Mouse (Mus musculus): ENCODE measurements at regions not wholly inside any gene's neighbourhood (a gene's known extent, or its start where the extent isn't known, plus 50 kb on each side); places are given as distances from the start of the nearest gene placed in this dataset.

DNA sequence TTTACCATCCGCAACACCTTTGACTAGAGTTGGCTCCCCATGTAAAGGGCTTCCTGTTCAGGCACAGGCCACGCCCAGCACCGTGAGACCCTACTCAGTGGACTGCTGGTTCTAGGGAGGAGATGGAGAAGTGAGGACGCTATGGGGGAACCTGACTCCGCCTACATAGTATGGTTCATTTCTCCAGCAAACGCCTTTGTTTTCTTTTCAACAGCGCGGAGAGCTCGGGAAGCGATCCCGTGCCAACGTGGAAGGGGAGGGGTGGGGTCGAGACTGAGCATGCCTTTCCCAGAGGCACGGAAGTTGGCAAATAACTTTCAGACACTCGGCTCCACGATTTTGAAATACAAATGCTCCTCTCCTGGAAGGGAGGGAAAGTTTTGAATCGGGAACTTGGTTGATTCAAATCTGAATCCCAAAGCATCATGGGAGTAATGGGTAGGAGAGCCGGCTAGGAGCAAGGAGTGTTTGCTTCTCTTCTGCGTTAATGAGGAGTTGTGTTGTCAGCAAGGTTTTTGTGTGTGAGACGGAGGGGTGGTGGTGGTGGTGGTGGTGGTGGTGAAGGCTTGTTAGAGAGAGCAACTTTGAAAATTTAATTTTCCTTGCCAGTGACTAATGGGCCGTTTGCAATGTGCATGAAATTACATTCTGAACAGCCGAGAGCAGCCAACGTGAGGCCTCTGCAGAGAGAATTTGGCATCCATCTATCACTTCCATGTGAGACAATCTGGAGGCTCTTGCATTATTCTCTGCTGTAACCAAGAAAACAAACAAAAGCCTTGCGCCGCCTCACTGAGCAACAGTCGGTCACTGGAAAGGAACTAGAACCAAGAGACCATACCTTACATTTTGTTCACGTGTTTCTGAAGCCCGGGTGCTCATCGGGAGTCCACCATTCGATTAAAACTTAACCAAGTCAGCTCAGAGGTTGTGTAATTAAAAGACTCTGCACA lies 89.9 kb upstream of the Gm9887 start:
- peak overlapping the region; percentile 26 to 59 for H3K4me3 ChIP-seq (ENCODE audit: insufficient read depth in 1 of 2, low read depth in 1 of 2, low read length in 2 of 2, poor library complexity in 1 of 2, severe bottlenecking in 1 of 2)

DNA sequence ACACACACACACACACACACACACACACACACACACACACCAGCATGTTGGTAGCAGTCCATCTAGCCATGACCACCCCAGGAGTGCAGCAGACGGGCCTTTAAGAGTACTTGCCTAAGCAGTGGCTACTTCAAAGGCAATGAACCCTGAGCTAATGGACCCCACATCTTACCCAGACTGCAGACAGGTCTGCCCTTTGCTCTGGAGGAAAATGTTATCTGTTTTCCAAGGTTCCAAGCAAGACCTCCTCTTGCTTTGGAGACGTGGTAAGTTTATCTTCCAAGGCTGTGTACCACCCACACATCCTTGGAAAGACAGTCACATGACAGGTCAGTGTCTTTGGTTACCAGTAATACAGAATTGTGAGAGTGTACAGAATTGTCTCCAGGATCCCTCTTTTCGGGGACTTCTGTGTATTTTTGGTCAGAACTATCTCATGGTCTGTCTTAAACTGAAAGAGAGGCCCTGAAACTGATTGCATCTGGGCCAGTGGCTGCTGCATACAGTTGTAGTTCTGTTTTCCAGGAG lies 88.4 kb upstream of the Gm9887 start:
- Histone ChIP-seq H3K4me3 (ENCODE audit: insufficient read depth in 1 of 2, low read depth in 1 of 2, low read length in 2 of 2, poor library complexity in 1 of 2, severe bottlenecking in 1 of 2) (no peak overlapping the region), H3K9ac (ENCODE audit: insufficient read depth, low read depth, low read length, poor library complexity, severe bottlenecking) (no peak overlapping the region), H3K9me3 (ENCODE audit: control insufficient read depth, insufficient read depth, low read depth, low read length) (no peaks in the 10 kb centered on the region), H3K36me3 (ENCODE audit: control insufficient read depth, insufficient read depth, low read length, poor library complexity, severe bottlenecking) (no peaks in the 10 kb centered on the region), H3K27ac (ENCODE audit: insufficient read depth, low read depth, low read length, poor library complexity, severe bottlenecking) (no peak overlapping the region), H3K4me1 (ENCODE audit: control insufficient read depth in 2 of 2, insufficient read depth in 2 of 2, low read length in 2 of 2, poor library complexity in 1 of 2) (peaks cover 0 to 5% of the 10 kb centered on the region in 2 experiments; a peak in 2 of 4 replicates)
- no peak for DNase-seq (ENCODE audit: low read depth, low spot score)
- in situ Hi-C loops (cut with MboI; ENCODE audit: low sequenced_read_pairs in 2 of 2, unreplicated experiment in 2 of 2): no loop called here
- TF ChIP-seq MAFK (IDR thresholded peaks at IDR 0.05; ENCODE audit: insufficient read depth, low read depth, low read length): no peak
- TF ChIP-seq CHD2 (IDR thresholded peaks at IDR 0.05; ENCODE audit: low read depth, low read length): no peak
- no peak for TF ChIP-seq HCFC1 (IDR thresholded peaks at IDR 0.05; ENCODE audit: borderline replicate concordance, insufficient read depth, low read length)
- no peak for TF ChIP-seq ZC3H11A (IDR thresholded peaks at IDR 0.05; ENCODE audit: borderline replicate concordance, low read depth, low read length)
- TF ChIP-seq ZNF384 (IDR thresholded peaks at IDR 0.05; ENCODE audit: low read depth, low read length): no peak

More for the DNA sequence above, 89.9 kb upstream of the Gm9887 start:
- Histone ChIP-seq H3K4me1 (ENCODE audit: control insufficient read depth in 2 of 2, insufficient read depth in 2 of 2, low read length in 2 of 2, poor library complexity in 1 of 2) (peaks cover 0 to 5% of the 10 kb centered on the region in 2 experiments; a peak in 2 of 4 replicates), H3K9ac (ENCODE audit: insufficient read depth, low read depth, low read length, poor library complexity, severe bottlenecking) (peak overlapping the region; percentile 65), H3K36me3 (ENCODE audit: control insufficient read depth, insufficient read depth, low read length, poor library complexity, severe bottlenecking) (no peaks in the 10 kb centered on the region), H3K9me3 (ENCODE audit: control insufficient read depth, insufficient read depth, low read depth, low read length) (no peaks in the 10 kb centered on the region), H3K27ac (ENCODE audit: insufficient read depth, low read depth, low read length, poor library complexity, severe bottlenecking) (no peak overlapping the region)
- in situ Hi-C loops (cut with MboI; ENCODE audit: low sequenced_read_pairs in 2 of 2, unreplicated experiment in 2 of 2): no loop called here
- no peak for DNase-seq (ENCODE audit: low read depth, low spot score)
- TF ChIP-seq HCFC1 (IDR thresholded peaks at IDR 0.05; ENCODE audit: borderline replicate concordance, insufficient read depth, low read length) (no peak), CHD2 (IDR thresholded peaks at IDR 0.05; ENCODE audit: low read depth, low read length) (no peak), ZC3H11A (IDR thresholded peaks at IDR 0.05; ENCODE audit: borderline replicate concordance, low read depth, low read length) (no peak), ZNF384 (IDR thresholded peaks at IDR 0.05; ENCODE audit: low read depth, low read length) (no peak), MAFK (IDR thresholded peaks at IDR 0.05; ENCODE audit: insufficient read depth, low read depth, low read length) (no peak)

DNA sequence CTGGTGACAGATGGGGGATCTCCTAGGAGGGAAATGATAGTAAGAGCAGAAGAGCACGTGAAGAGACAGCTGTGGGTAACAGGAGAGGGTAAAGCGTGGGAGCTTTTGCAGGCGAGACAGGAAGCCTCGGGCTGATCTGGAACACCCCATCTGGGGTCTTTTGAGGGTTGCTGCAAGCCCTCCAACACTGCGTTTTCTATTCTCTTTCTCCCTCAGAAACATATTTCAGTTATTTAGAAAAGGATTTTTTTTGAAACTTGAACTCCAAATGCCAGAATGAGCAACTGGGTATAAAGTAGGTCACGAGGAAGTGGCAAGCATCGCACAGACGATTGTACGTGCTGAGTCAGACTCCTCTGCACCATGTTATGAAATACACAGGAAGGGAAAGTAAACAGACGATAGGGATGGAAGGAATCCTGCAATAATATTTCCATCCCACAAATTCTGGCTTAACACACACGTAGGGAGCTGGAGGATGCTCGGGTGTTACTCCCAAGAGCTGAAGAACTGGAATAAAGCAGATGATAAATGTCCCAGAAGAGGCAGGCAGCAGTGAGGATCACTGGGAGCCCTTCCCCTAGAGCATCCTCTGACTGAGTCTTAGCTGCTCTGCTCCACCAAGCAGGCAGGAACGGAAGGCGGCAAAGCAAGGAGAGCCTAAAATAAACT lies 86.0 kb upstream of the Gm9887 start:
- no peak for DNase-seq (ENCODE audit: low read depth, low spot score)
- Histone ChIP-seq H3K4me3 (ENCODE audit: insufficient read depth in 1 of 2, low read depth in 1 of 2, low read length in 2 of 2, poor library complexity in 1 of 2, severe bottlenecking in 1 of 2) (no peak overlapping the region), H3K36me3 (ENCODE audit: control insufficient read depth, insufficient read depth, low read length, poor library complexity, severe bottlenecking) (no peaks in the 10 kb centered on the region), H3K27ac (ENCODE audit: insufficient read depth, low read depth, low read length, poor library complexity, severe bottlenecking) (no peak overlapping the region), H3K9me3 (ENCODE audit: control insufficient read depth, insufficient read depth, low read depth, low read length) (no peaks in the 10 kb centered on the region), H3K4me1 (ENCODE audit: control insufficient read depth in 2 of 2, insufficient read depth in 2 of 2, low read length in 2 of 2, poor library complexity in 1 of 2) (peaks cover 0 to 5% of the 10 kb centered on the region in 2 experiments; a peak in 2 of 4 replicates), H3K9ac (ENCODE audit: insufficient read depth, low read depth, low read length, poor library complexity, severe bottlenecking) (no peak overlapping the region)
- in situ Hi-C loops (cut with MboI; ENCODE audit: low sequenced_read_pairs in 2 of 2, unreplicated experiment in 2 of 2): no loop called here
- TF ChIP-seq HCFC1 (IDR thresholded peaks at IDR 0.05; ENCODE audit: borderline replicate concordance, insufficient read depth, low read length): no peak
- TF ChIP-seq ZC3H11A (IDR thresholded peaks at IDR 0.05; ENCODE audit: borderline replicate concordance, low read depth, low read length): no peak
- no peak for TF ChIP-seq CHD2 (IDR thresholded peaks at IDR 0.05; ENCODE audit: low read depth, low read length)
- TF ChIP-seq MAFK (IDR thresholded peaks at IDR 0.05; ENCODE audit: insufficient read depth, low read depth, low read length): no peak
- TF ChIP-seq ZNF384 (IDR thresholded peaks at IDR 0.05; ENCODE audit: low read depth, low read length): no peak

DNA sequence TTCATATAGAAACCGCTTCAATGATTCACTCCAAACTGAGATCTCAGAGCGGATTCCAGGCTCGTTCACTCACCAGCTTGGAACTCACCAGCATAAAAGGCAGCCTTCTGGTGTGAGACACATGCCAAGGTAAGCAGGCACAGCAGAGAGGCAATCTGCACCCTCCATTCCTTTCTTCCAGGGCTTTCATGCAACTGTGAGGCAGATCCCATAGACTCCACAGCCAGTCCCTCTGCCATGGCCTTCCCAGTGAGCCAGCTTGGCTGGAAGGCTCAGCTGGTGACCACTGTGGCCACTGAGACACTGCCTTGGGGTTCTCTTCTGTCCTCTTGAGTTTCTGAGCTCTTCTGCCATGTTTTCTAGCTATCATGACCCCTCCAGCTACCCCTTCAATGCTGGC lies 84.5 kb upstream of the Gm9887 start:
- TF ChIP-seq ZNF384 (IDR thresholded peaks at IDR 0.05; ENCODE audit: low read depth, low read length): no peak
- H3K9me3 ChIP-seq (ENCODE audit: control insufficient read depth, insufficient read depth, low read depth, low read length): no peaks in the 10 kb centered on the region
- in situ Hi-C loops (cut with MboI; ENCODE audit: low sequenced_read_pairs in 2 of 2, unreplicated experiment in 2 of 2): no loop called here
- no peak overlapping the region for H3K4me3 ChIP-seq (ENCODE audit: insufficient read depth in 1 of 2, low read depth in 1 of 2, low read length in 2 of 2, poor library complexity in 1 of 2, severe bottlenecking in 1 of 2)
- H3K36me3 ChIP-seq (ENCODE audit: control insufficient read depth, insufficient read depth, low read length, poor library complexity, severe bottlenecking): no peaks in the 10 kb centered on the region
- H3K27ac ChIP-seq (ENCODE audit: insufficient read depth, low read depth, low read length, poor library complexity, severe bottlenecking): no peak overlapping the region
- no peak overlapping the region for H3K9ac ChIP-seq (ENCODE audit: insufficient read depth, low read depth, low read length, poor library complexity, severe bottlenecking)
- DNase-seq (ENCODE audit: low read depth, low spot score): no peak
- H3K4me1 ChIP-seq (ENCODE audit: control insufficient read depth in 2 of 2, insufficient read depth in 2 of 2, low read length in 2 of 2, poor library complexity in 1 of 2): peaks cover 0 to under 1% of the 10 kb centered on the region in 2 experiments; a peak in 2 of 4 replicates

Data from ES-E14 (cell line).